Mouse (Mus musculus) thymus, adult 2 months (tissue): ENCODE measurements around the gene Spag9.

Source experiments
- CTCF ChIP-seq: fragments of 200-500 bp; IDR thresholded peaks from 2 replicates; pipeline ENCODE4 v1.5.1; 2012; ENCODE audit warnings: mild to moderate bottlenecking, control low read depth, low read length, moderate library complexity, borderline replicate concordance; ENCODE audit not compliant: control insufficient read depth, poor library complexity, insufficient read depth; ENCODE audit errors: extremely low read depth
- POLR2A ChIP-seq: fragments of 200-500 bp; IDR thresholded peaks from 2 replicates; pipeline ENCODE4 v1.6.1; 2012; ENCODE audit warnings: mild to moderate bottlenecking, low read length, control low read depth, moderate library complexity; ENCODE audit not compliant: control insufficient read depth, poor library complexity, insufficient read depth; ENCODE audit errors: extremely low read depth

- peak; percentile 93 for TF ChIP-seq CTCF
- no peak for TF ChIP-seq POLR2A
Measured at GRCm38 (mm10) chr11:94133344-94133955, 137.6 kb downstream of the Spag9 start.
